Mouse (Mus musculus): ENCODE results near the gene Il10rb.

- no peak for TF ChIP-seq CTCF (IDR thresholded peaks at IDR 0.05; ENCODE audit: low read depth)
- TF ChIP-seq EP300 (optimal IDR thresholded peaks at IDR 0.05): no peak
These were observed 2.2 kb upstream of the Il10rb start for GRCm38 (mm10) chr16:91403784-91404183.
